Mouse (Mus musculus): ENCODE results near the gene Dctn3.
"Not testable (repeated sequence)": the region's sequence is repeated elsewhere in the genome, so short reads cannot be mapped to it uniquely, and the experiment has no call there.

Gene Dctn3

GRCm38 (mm10) chr4:41738256-41738603, 15.3 kb upstream of the Dctn3 start:
- DNase-seq (ENCODE audit: low spot score in 2 of 2): no peak

GRCm38 (mm10) chr4:41737602-41738255, 14.8 kb upstream of the Dctn3 start:
- DNase-seq (ENCODE audit: low spot score in 2 of 2): peak; percentile 86 to 90

- DNase-seq (ENCODE audit: low spot score in 2 of 2): no peak
These were observed 8.2 kb upstream of the Dctn3 start, which contains the start of gene Arid3c for GRCm38 (mm10) chr4:41731052-41731765. Arid3c (minus strand) TSS chr4:41731142.

GRCm38 (mm10) chr4:41726826-41727621, 4.1 kb upstream of the Dctn3 start:
- no peak for DNase-seq (ENCODE audit: low spot score in 2 of 2)

- DNase-seq (ENCODE audit: low spot score in 2 of 2): no peak
These were observed 6.1 kb downstream of the Dctn3 start for GRCm38 (mm10) chr4:41716834-41717233.

GRCm38 (mm10) chr4:41715596-41715995, 7.4 kb downstream of the Dctn3 start:
- peak in 1 of 2 experiments; percentile 64 for DNase-seq (ENCODE audit: low spot score in 2 of 2)

GRCm38 (mm10) chr4:41715082-41715481, 7.9 kb downstream of the Dctn3 start:
- no peak for DNase-seq (ENCODE audit: low spot score in 2 of 2)

GRCm38 (mm10) chr4:41714276-41714675, 8.7 kb downstream of the Dctn3 start:
- DNase-seq (ENCODE audit: low spot score in 2 of 2): peak; percentile 86

GRCm38 (mm10) chr4:41713197-41714067, 9.5 kb downstream of the Dctn3 start, which contains the start of gene Rpp25l:
Rpp25l (minus strand) TSS chr4:41713534.
- peak; percentile 87 to 88 for DNase-seq (ENCODE audit: low spot score in 2 of 2)

GRCm38 (mm10) chr4:41712421-41713196, 10.4 kb downstream of the Dctn3 start:
- peak in 1 of 2 experiments; percentile 49 for DNase-seq (ENCODE audit: low spot score in 2 of 2)

GRCm38 (mm10) chr4:41711705-41712375, 11.1 kb downstream of the Dctn3 start:
- DNase-seq (ENCODE audit: low spot score in 2 of 2): peak in 1 of 2 experiments; percentile 25

- DNase-seq (ENCODE audit: low spot score in 2 of 2): no peak
These were observed 12.7 kb downstream of the Dctn3 start for GRCm38 (mm10) chr4:41710229-41710628.

GRCm38 (mm10) chr4:41708192-41708745, 14.7 kb downstream of the Dctn3 start:
- DNase-seq (ENCODE audit: low spot score in 2 of 2): peak in 1 of 2 experiments; percentile 41

- DNase-seq (ENCODE audit: low spot score in 2 of 2): peak; percentile 83 to 86
These were observed 15.9 kb downstream of the Dctn3 start for GRCm38 (mm10) chr4:41707011-41707535.

GRCm38 (mm10) chr4:41705922-41706754, 16.8 kb downstream of the Dctn3 start:
- peak in 1 of 2 experiments; percentile 62 for DNase-seq (ENCODE audit: low spot score in 2 of 2)

GRCm38 (mm10) chr4:41704651-41705050, 18.3 kb downstream of the Dctn3 start:
- DNase-seq (ENCODE audit: low spot score in 2 of 2): no peak

GRCm38 (mm10) chr4:41702226-41702625, 20.7 kb downstream of the Dctn3 start:
- not testable (repeated sequence) for DNase-seq (ENCODE audit: low spot score in 2 of 2)

GRCm38 (mm10) chr4:41700224-41700623, 22.7 kb downstream of the Dctn3 start:
- not testable (repeated sequence) for DNase-seq (ENCODE audit: low spot score in 2 of 2)

Data from right cerebral cortex, postnatal 10 days (tissue).